Mouse (Mus musculus) embryonic facial prominence, embryonic 15.5 days (tissue): Measurements from ENCODE around the gene 4933406M09Rik. TPM values are rescaled to one million over a fixed set of nuclear protein-coding genes. Genes with fewer than 3 reads are reported as not detected.

Experiments used
- ATAC-seq: fragments of 200-750 bp; cut with Nextera tagmentation; 2 replicates; pipeline ENCODE4 v1.8.0; 2017; ENCODE audit warnings: low read depth, moderate TSS enrichment; ENCODE audit not compliant: insufficient number of reproducible peaks, low FRiP score, low TSS enrichment
- H3K27ac ChIP-seq: fragments of 300-500 bp; sonication (generic); replicated peaks from 2 replicates; pipeline ENCODE4 v1.5.1; 2015; ENCODE audit warnings: mild to moderate bottlenecking, inconsistent platforms
- H3K27me3 ChIP-seq: fragments of 300-500 bp; sonication (generic); 2 replicates; pipeline ENCODE4 v1.6.1; 2015; ENCODE audit warnings: inconsistent platforms
- H3K36me3 ChIP-seq: fragments of 300-500 bp; sonication (generic); 2 replicates; pipeline ENCODE4 v1.6.1; 2015; ENCODE audit warnings: mild to moderate bottlenecking, inconsistent platforms
- H3K4me1 ChIP-seq: fragments of 300-500 bp; sonication (generic); 2 replicates; pipeline ENCODE4 v1.6.1; 2015; ENCODE audit warnings: inconsistent platforms
- H3K4me2 ChIP-seq: fragments of 300-500 bp; sonication (generic); replicated peaks from 2 replicates; pipeline ENCODE4 v1.6.1; 2015; ENCODE audit warnings: mild to moderate bottlenecking, inconsistent platforms
- H3K4me3 ChIP-seq: fragments of 300-500 bp; sonication (generic); replicated peaks from 2 replicates; pipeline ENCODE4 v1.5.1; 2015; ENCODE audit warnings: mild to moderate bottlenecking, inconsistent platforms
- H3K9ac ChIP-seq: fragments of 300-500 bp; sonication (generic); 2 replicates; pipeline ENCODE4 v1.6.1; 2015; ENCODE audit warnings: inconsistent platforms
- H3K9me3 ChIP-seq: fragments of 300-500 bp; sonication (generic); replicated peaks from 2 replicates; pipeline ENCODE4 v1.6.1; 2016; ENCODE audit warnings: inconsistent platforms
- WGBS: fragments of 180-500 bp; shearing (Covaris S2); methylation state at CpG from one replicate; pipeline ENCODE4 v1.1.7; 2015; 5-methylcytosine and 5-hydroxymethylcytosine counted together
- polyA plus RNA-seq: library from polyadenylated mRNA; unstranded; fragments of >200 nt; fragmentation: Nextera tagmentation; extraction: Ambion mirVana; gene quantifications from 2 replicates; pipeline ENCODE4 v1.2.1, GENCODE M21; 2015

The 4933406M09Rik gene
- not detected in 2 replicates for polyA plus RNA-seq

DNA sequence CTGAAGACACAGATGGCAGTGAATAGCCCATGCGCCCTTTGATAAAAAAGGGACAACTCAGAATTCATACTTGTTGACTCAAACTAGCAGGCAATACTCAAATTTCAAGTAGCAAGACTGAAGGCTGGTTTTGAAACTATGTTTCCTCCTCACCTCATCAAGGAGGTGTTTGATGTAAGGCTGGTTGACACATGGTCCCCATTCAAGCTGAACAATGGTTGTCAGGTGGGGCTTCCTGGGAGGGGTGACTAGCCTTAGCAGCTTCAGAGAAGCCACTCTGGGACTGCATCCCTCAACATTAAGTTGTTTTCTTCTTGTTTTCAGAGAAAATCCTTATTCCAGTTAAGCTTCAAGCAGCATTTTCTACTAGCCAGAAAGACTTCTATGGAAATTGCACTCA lies at the start of gene 4933406M09Rik:
4933406M09Rik (plus strand) TSS at position 275 of the 400 bp plus-strand sequence.
- no peak for ATAC-seq
- H3K4me3 ChIP-seq: no peak within 1 kb of the TSS
- no peak within 1 kb of the TSS for H3K9ac ChIP-seq
- peaks cover 9% of the 10 kb centered on the region; the same call in 1 of the 2 replicates for H3K4me1 ChIP-seq
- no peaks in the 10 kb centered on the region for H3K36me3 ChIP-seq
- no peaks in the 10 kb centered on the region for H3K9me3 ChIP-seq
- H3K27ac ChIP-seq: no peak within 1 kb of the TSS
- no peaks in the 10 kb centered on the region for H3K27me3 ChIP-seq
- WGBS: 97% methylated on average over 1 of the region's 1 CpGs
- no peak within 1 kb of the TSS for H3K4me2 ChIP-seq

DNA sequence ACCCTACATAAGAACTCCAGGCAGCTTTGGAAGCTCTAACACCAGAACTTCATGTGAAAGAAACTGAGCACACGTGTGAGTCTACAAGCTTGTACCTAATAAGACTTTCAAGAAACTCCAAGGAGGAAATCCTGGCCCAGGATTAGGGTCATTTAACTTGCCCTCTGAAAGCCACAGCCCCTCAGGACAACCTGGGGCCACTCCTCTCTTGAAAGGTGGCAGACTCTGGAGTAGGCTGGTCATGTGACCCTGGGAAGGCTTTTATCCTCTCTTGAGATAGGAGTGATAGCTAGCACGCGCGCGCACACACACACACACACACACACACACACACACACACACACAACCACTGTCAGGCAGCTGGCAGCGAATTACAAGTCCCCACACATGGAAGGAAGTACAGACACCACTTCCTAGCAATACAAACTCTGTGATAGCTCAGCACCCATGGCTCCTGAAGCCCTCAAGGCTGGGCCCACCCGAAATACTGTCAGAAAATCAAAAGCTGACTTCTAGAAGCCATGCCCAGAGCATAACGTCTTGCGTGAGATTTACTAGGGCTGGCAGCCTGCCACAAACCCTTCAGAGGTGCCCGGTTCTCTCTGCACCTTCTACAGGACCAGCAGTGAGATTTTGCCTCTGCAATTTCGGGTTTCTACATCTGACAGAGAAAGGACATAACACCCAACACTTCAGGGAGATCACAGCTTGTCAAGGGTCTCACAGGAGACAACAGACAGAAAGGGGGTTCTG lies 48.6 kb upstream of the 4933406M09Rik start:
- 70% methylated on average over 11 of the region's 11 CpGs for WGBS
- Histone ChIP-seq H3K27me3 (no peaks in the 10 kb centered on the region), H3K27ac (no peak overlapping the region), H3K9me3 (no peaks in the 10 kb centered on the region), H3K9ac (no peak overlapping the region), H3K4me3 (no peak overlapping the region), H3K4me1 (peaks cover 16% of the 10 kb centered on the region), H3K36me3 (no peaks in the 10 kb centered on the region), H3K4me2 (no peak overlapping the region)
- no peak for ATAC-seq

DNA sequence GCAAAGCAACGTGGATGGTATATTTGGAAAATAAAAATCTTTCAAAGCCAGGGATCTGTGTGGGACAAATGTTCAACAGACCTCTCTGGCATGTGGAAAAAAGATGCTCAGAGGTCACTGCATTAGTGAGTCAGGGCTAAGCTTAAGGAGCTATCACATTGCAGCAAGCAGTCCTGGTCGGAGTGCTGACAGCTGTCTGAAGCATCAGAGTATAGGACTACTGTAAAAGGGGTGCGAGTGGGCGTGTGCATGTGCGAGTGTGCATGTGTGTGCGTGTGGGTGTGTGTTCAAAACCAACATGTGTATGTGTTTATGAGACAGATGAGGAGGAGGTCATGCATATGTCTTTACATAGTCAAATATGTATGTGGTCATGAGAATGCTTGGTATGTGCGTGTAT lies 46.6 kb upstream of the 4933406M09Rik start:
- ATAC-seq: peak; percentile 52; the same call in 1 of the 2 replicates

DNA sequence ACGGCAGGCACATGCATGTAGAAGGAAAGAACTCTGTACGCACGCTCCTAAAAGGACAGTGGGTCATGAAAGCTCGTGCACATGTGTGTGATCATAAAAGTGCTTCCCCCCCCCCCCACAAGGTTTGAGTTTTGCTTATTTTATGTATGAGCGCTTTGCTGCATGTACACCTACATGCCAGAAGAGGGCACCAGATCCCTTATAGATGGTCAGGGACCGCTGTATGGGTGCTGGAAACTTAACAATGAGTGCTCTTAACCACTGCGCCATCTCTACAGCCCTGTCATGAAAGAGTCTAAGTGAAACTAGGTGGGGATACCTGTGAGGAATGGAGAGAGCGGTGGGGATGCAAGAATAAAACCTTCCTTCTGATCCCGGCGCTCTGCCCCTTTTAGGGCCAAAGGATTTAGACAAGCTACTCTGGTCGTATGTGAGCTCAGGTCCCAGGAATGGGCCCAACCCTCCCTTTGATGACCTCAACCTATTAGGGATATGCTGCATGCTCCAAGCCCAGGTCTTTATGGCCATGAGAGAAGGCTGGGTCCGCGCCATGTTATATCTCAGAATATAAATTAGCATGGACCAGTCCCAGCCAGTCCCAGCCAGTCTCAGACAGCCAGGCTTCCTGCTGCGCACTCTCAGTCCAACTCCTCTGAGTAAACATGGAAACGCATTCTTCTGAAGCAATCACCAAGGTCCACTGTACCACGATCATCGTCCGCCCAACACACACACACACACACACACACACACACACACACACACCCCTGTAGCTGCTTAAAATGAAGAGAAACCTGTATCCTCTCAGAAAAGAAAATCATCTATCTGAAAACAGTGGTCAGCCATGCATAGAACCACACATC lies 45.8 kb upstream of the 4933406M09Rik start:
- Histone ChIP-seq H3K27ac (no peak overlapping the region), H3K4me3 (no peak overlapping the region), H3K9ac (no peak overlapping the region), H3K9me3 (no peaks in the 10 kb centered on the region), H3K4me2 (no peak overlapping the region), H3K4me1 (peaks cover 21% of the 10 kb centered on the region), H3K27me3 (no peaks in the 10 kb centered on the region), H3K36me3 (no peaks in the 10 kb centered on the region)
- WGBS: 92% methylated on average over 18 of the region's 18 CpGs
- ATAC-seq: no peak

More for the DNA sequence above, 46.6 kb upstream of the 4933406M09Rik start:
- Histone ChIP-seq H3K4me1 (peaks cover 13% of the 10 kb centered on the region), H3K4me3 (no peak overlapping the region), H3K27me3 (no peaks in the 10 kb centered on the region), H3K4me2 (no peak overlapping the region), H3K9ac (no peak overlapping the region), H3K36me3 (no peaks in the 10 kb centered on the region), H3K27ac (no peak overlapping the region), H3K9me3 (no peaks in the 10 kb centered on the region)
- 75% methylated on average over 7 of the region's 7 CpGs for WGBS

DNA sequence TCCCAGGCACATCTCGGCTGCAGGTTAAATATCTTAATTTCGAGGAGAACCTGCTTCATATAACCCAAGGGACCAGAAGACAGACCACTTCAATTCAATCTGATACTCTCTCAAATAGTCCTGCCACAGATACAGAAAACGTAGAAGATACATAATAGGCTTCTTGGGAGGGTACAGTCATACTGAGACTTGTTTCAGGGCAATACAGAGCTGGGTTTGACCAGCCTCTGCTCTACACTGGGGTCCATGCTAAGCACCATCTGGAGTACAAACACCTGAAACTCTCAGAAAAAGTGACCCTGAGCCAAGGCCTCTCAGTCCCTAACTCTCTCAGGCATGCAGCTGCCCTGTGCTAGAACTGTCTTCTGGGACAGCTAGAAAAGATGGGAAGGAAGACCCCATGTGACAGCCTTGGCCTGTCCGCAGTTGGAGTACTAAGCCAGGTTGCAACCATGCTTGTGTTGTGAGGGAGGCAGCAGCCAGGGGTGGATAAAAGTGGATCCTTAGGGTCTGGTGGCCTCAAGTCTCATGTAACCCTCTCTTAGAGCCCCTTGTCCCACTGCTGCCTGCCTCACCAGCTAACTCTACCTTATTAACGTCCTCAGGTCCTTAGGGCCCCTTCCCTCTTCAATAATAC lies 44.0 kb upstream of the 4933406M09Rik start:
- peaks cover 18% of the 10 kb centered on the region for H3K4me1 ChIP-seq
- H3K9ac ChIP-seq: no peak overlapping the region
- ATAC-seq: no peak
- H3K4me3 ChIP-seq: no peak overlapping the region
- H3K4me2 ChIP-seq: no peak overlapping the region
- H3K27me3 ChIP-seq: no peaks in the 10 kb centered on the region
- H3K36me3 ChIP-seq: peaks cover 14% of the 10 kb centered on the region
- H3K9me3 ChIP-seq: no peaks in the 10 kb centered on the region
- 0 out of 2 replicates have a peak overlapping the region, but pooled peaks have one; percentile 19 for H3K27ac ChIP-seq
- 76% methylated on average over 5 of the region's 5 CpGs for WGBS

DNA sequence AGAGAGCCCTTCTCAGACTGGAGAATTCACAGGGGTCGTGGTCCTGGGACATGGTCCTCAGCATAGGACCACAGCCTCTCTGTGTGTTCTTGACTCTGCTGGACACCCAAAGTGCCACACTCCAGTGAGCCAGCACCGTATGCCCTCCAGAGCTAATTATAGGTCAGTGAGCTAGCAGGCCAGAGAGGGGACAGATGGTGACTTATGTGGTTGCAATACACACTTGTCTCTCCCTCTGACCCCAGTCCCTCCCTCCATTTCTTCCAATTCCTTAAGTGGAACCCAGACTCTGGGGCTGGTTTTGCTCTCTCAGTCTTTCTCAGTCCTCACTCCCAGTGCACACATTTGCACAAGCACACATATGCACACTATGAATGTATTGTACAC lies 43.5 kb upstream of the 4933406M09Rik start:
- ATAC-seq: no peak
- Histone ChIP-seq H3K27ac (peak overlapping the region; percentile 19; the same call in 1 of the 2 replicates), H3K4me3 (no peak overlapping the region), H3K4me2 (no peak overlapping the region), H3K4me1 (peaks cover 18% of the 10 kb centered on the region), H3K27me3 (no peaks in the 10 kb centered on the region), H3K9me3 (no peaks in the 10 kb centered on the region), H3K9ac (no peak overlapping the region), H3K36me3 (peaks cover 18% of the 10 kb centered on the region)
- WGBS: 51% methylated on average over 2 of the region's 2 CpGs

DNA sequence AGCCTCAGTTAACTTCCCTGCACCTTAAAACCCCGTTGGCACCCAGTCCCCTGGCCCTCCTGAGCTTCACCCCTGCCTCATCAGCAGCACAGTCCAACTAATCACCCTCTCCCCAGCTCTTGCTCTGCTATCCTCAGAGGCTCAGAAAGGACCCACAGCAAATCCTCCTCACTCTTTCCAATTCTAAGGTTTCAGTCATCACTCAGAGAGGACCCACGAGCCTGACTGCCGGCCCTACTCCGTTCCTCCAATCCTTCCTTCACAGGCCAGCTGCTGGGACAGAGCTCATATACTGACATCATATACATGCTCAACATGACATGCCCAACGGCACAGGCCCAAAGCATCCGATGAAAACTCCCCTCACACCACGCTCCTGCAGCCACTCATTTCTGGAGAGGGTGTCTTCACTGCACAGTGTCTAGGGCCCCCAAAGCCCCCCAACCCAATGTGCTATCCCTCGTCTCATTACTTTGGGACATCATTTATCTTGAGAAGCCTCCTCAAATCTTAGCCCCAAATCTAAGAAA lies 42.9 kb upstream of the 4933406M09Rik start:
- Histone ChIP-seq H3K27me3 (no peaks in the 10 kb centered on the region), H3K4me2 (no peak overlapping the region), H3K4me3 (no peak overlapping the region), H3K36me3 (peaks cover 23% of the 10 kb centered on the region), H3K4me1 (peaks cover 18% of the 10 kb centered on the region), H3K9ac (no peak overlapping the region), H3K9me3 (no peaks in the 10 kb centered on the region), H3K27ac (peak overlapping the region; percentile 19; the same call in 1 of the 2 replicates)
- no peak for ATAC-seq
- 67% methylated on average over 8 of the region's 8 CpGs for WGBS

DNA sequence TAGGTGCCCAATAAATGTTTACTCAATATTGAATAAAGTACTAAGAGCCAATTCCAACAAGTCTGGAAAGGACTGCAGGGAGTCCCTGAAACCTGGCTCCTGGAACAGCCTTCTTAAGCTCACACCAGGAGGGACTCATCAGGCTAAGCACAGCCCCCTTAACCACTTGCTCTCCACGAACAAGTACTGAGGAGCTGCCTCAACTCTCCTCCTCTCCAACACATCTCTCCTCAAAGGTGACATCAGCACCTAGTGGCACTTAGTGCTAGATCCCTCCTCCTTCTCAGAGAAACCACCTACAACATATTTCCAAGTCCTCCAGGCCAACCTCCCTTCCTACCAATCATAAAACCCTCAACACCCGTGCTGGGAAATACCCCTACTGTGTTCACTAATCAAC lies 42.2 kb upstream of the 4933406M09Rik start:
- Histone ChIP-seq H3K4me3 (peak overlapping the region; percentile 57), H3K27ac (0 out of 2 replicates have a peak overlapping the region, but pooled peaks have one; percentile 39), H3K9ac (no peak overlapping the region), H3K4me1 (peaks cover 18% of the 10 kb centered on the region), H3K36me3 (peaks cover 25% of the 10 kb centered on the region), H3K27me3 (no peaks in the 10 kb centered on the region), H3K9me3 (no peaks in the 10 kb centered on the region), H3K4me2 (peak overlapping the region; percentile 94)
- ATAC-seq: no peak
- 8% methylated on average over 2 of the region's 2 CpGs for WGBS

DNA sequence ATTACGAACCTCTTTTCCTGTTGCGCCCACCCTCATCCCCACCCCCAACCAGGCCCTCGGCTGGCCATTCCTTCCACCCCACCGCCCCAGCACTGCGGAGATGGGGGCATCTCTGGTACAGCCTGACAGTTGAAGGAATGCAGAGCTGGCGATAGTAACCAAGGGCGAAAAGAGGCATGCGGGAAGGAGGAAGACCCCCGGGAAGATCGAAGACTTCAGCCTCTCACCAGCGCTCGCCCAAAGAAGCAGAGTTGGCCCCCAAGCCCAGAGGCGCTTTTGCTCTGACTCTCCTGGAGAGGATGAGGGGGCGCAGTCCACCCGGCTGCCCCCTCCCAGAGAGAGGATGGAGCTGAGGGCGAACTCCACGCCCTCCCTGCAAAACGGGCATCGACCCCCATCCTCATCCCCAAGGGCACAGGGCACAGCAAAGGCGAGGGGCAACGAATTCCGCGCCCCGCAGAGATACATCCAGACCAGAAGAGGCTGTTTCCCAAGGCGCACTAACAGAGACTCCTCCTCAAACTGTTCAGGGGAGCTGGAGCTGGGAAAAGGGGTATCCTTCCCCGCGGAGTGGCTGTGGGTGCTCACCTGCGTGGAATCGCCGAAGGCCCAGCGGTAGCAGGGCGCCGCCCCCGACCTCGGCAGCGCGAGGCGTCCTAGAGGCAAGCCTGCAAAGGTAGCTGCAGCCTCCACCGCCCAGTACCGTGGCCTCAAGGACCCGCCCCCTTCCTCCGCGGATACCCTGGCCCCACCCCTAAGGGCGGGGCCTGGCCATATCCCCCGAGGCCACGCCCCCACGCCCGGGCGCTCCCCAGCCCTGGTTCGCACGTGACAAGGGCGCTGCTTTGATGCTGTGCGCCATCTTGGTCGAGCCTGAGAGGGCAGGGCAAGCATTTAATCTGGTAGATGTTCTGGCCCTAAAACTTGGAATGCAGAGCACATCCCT lies 41.5 kb upstream of the 4933406M09Rik start:
- WGBS: under 1% methylated on average over 53 of the region's 54 CpGs
- H3K4me1 ChIP-seq: peaks cover 18% of the 10 kb centered on the region

DNA sequence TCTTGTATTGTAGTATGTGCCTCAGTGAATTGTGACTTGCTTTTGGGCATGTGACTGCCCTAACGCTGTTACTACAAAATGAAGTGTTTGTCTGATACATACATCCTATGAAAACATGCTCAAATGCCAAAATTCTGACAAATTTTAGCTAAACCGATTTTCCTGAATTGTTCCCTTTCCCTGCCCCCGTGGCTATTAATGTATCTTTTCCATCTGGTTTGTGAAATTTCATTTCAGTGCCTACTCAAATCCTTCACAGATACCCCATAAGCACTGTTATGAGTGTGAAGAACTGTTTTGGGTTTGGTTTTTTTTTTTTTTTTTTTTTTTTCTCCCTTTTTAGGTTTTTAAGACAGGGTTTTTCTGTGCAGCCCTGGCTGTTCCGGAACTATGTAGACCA lies 40.7 kb upstream of the 4933406M09Rik start:
- 0 out of 2 replicates have a peak overlapping the region, but pooled peaks have one; percentile 22 for H3K27ac ChIP-seq
- no peak for ATAC-seq
- peak overlapping the region; percentile 94 for H3K4me2 ChIP-seq
- H3K27me3 ChIP-seq: no peaks in the 10 kb centered on the region
- H3K4me1 ChIP-seq: peaks cover 18% of the 10 kb centered on the region
- no peak overlapping the region for H3K9ac ChIP-seq
- no peaks in the 10 kb centered on the region for H3K9me3 ChIP-seq
- peaks cover 33% of the 10 kb centered on the region for H3K36me3 ChIP-seq
- WGBS: 75% methylated on average over 4 of the region's 4 CpGs
- H3K4me3 ChIP-seq: peak overlapping the region; percentile 57

More for the DNA sequence above, 41.5 kb upstream of the 4933406M09Rik start:
- ATAC-seq: peak; percentile 92
- Histone ChIP-seq H3K36me3 (peaks cover 25% of the 10 kb centered on the region), H3K27ac (peak overlapping the region; percentile 39; the same call in 1 of the 2 replicates), H3K9me3 (no peaks in the 10 kb centered on the region), H3K27me3 (no peaks in the 10 kb centered on the region), H3K4me2 (peak overlapping the region; percentile 94), H3K4me3 (peak overlapping the region; percentile 57), H3K9ac (peak overlapping the region; percentile 58)
